Mouse (Mus musculus) stomach, postnatal 0 days (tissue): ENCODE data around the gene T2.

ENCODE experiments used
- CTCF ChIP-seq: IDR thresholded peaks from 2 replicates; pipeline ENCODE4 v1.5.1; 2016; ENCODE audit warnings: antibody characterized with exemption, low read depth, mild to moderate bottlenecking, moderate library complexity
- EP300 ChIP-seq: optimal IDR thresholded peaks from 2 replicates; pipeline ENCODE3; 2016; ENCODE audit warnings: antibody characterized with exemption

DNA sequence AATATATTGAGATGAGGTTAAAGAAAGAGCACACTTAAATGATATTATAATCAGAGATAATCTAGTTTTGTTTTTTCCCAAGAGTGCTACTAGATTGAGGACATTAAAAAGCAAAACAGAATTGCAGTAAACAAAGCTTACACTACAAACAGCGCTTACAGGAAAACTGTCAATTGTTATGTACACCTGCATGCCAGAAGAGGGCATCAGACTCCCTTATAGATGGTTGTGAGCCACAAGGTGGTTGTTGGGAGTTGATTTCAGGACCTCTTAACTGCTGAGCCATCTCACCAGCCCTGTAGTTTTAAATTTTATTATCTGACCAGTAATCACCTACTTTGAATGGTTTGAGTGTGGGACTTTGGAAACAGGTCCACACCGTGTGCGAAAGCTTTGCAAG lies 92.5 kb downstream of the T2 start:
- TF ChIP-seq EP300 (no peak), CTCF (peak; percentile 33)
